Mouse (Mus musculus) limb, embryonic 14.5 days (tissue): ENCODE data around the gene Prdx5. TPM values are rescaled to one million over a fixed set of nuclear protein-coding genes. Genes with fewer than 3 reads are reported as not detected.
A peak's percentile ranks its signal among the peaks of the same experiment; 100 is the strongest.

ENCODE experiments used
- ATAC-seq: fragments of 200-750 bp; cut with Nextera tagmentation; 2 replicates; pipeline ENCODE4 v1.8.0; 2017; ENCODE audit warnings: low read depth, moderate number of reproducible peaks, moderate TSS enrichment; ENCODE audit not compliant: low FRiP score
- DNase-seq: peaks from one replicate; pipeline ENCODE4 v3.0.0-alpha.2; 2015; ENCODE audit warnings: low spot score
- H3K27ac ChIP-seq: fragments of 300-500 bp; sonication (generic); replicated peaks from 2 replicates; pipeline ENCODE4 v1.5.1; 2014; ENCODE audit warnings: low read depth, mild to moderate bottlenecking, low read length, moderate library complexity, mixed read lengths
- H3K27me3 ChIP-seq: fragments of 300-500 bp; sonication (generic); 2 replicates; pipeline ENCODE4 v1.6.1; 2014; ENCODE audit warnings: low read length, mixed read lengths; ENCODE audit not compliant: control insufficient read depth, insufficient read depth
- H3K36me3 ChIP-seq: fragments of 300-500 bp; sonication (generic); 2 replicates; pipeline ENCODE4 v1.6.1; 2014; ENCODE audit warnings: mild to moderate bottlenecking, low read length, moderate library complexity, mixed read lengths; ENCODE audit not compliant: control insufficient read depth, insufficient read depth
- H3K4me1 ChIP-seq: fragments of 300-500 bp; sonication (generic); 2 replicates; pipeline ENCODE4 v1.6.1; 2014; ENCODE audit warnings: antibody characterized with exemption, low read length, mixed read lengths; ENCODE audit not compliant: control insufficient read depth, insufficient read depth
- H3K4me2 ChIP-seq: fragments of 300-500 bp; sonication (generic); replicated peaks from 2 replicates; pipeline ENCODE4 v1.6.1; 2014; ENCODE audit warnings: low read depth, mild to moderate bottlenecking, low read length, moderate library complexity; ENCODE audit not compliant: severe bottlenecking
- H3K4me3 ChIP-seq: fragments of 300-500 bp; sonication (generic); replicated peaks from 2 replicates; pipeline ENCODE4 v1.5.1; 2014; ENCODE audit warnings: low read length
- H3K9ac ChIP-seq: fragments of 300-500 bp; sonication (generic); 2 replicates; pipeline ENCODE4 v1.6.1; 2014; ENCODE audit warnings: mild to moderate bottlenecking, low read depth, low read length, moderate library complexity; ENCODE audit not compliant: severe bottlenecking
- H3K9me3 ChIP-seq: fragments of 300-500 bp; sonication (generic); 2 replicates; pipeline ENCODE4 v1.6.1; 2016; ENCODE audit warnings: low read length; ENCODE audit not compliant: control insufficient read depth
- POLR2A ChIP-seq: fragments of 200-500 bp; IDR thresholded peaks from 2 replicates; pipeline ENCODE4 v1.8.0; 2012; ENCODE audit warnings: inconsistent platforms, mild to moderate bottlenecking, moderate library complexity, borderline replicate concordance; ENCODE audit not compliant: insufficient read depth, insufficient read length; ENCODE audit errors: extremely low read depth
- WGBS: fragments of 180-500 bp; shearing (Covaris S2); extraction: QIAGEN DNeasy Blood & Tissue Kit; methylation state at CpG from one replicate; pipeline ENCODE4 v1.1.7; 2014; 5-methylcytosine and 5-hydroxymethylcytosine counted together
- polyA plus RNA-seq, 2 experiments: library from polyadenylated mRNA; depleted of rRNA in 1 of 2; stranded (reverse) in 1 of 2; unstranded in 1 of 2; fragments of >200 nt; fragmentation: Nextera tagmentation in 1 of 2; extraction: Ambion mirVana in 1 of 2; gene quantifications; 2 replicates each; pipeline versions ENCODE4 v1.2.1 to v1.2.3; 2012 to 2014

The Prdx5 gene
- polyA plus RNA-seq, 2 experiments: 173 to 269 TPM

- TF ChIP-seq POLR2A: no peak
- Histone ChIP-seq H3K4me2 (peak overlapping the region; percentile 82), H3K36me3 (peaks cover 48% of the 10 kb centered on the region), H3K4me3 (peak overlapping the region; percentile 67), H3K9me3 (no peaks in the 10 kb centered on the region), H3K27ac (peak overlapping the region; percentile 99), H3K4me1 (peaks cover 12% of the 10 kb centered on the region), H3K27me3 (no peaks in the 10 kb centered on the region), H3K9ac (peak overlapping the region; percentile 67)
- 7% methylated on average over 11 of the region's 11 CpGs for WGBS
- DNase-seq: peak; percentile 31
- ATAC-seq: no peak
These were observed 885 bp downstream of the Prdx5 start for GRCm38 (mm10) chr19:6909021-6909420.

- ATAC-seq (no peak), DNase-seq (no peak)
- Histone ChIP-seq H3K4me1 (peaks cover 12% of the 10 kb centered on the region), H3K9ac (peak overlapping the region; percentile 2; the same call in 1 of the 2 replicates), H3K27ac (no peak overlapping the region), H3K27me3 (no peaks in the 10 kb centered on the region), H3K36me3 (peaks cover 43% of the 10 kb centered on the region), H3K4me3 (peak overlapping the region; percentile 67), H3K4me2 (peak overlapping the region; percentile 82), H3K9me3 (no peaks in the 10 kb centered on the region)
- no peak for TF ChIP-seq POLR2A
- 83% methylated on average over 7 of the region's 7 CpGs for WGBS
These were observed 1.9 kb downstream of the Prdx5 start for GRCm38 (mm10) chr19:6907811-6908540.

- Histone ChIP-seq H3K9ac (no peak overlapping the region), H3K27me3 (no peaks in the 10 kb centered on the region), H3K4me3 (no peak overlapping the region), H3K27ac (no peak overlapping the region), H3K36me3 (peaks cover 34% of the 10 kb centered on the region), H3K4me1 (peaks cover 12% of the 10 kb centered on the region), H3K9me3 (no peaks in the 10 kb centered on the region), H3K4me2 (no peak overlapping the region)
- no peak for TF ChIP-seq POLR2A
- WGBS: 95% methylated on average over 8 of the region's 8 CpGs
- DNase-seq (no peak), ATAC-seq (no peak)
These were observed 2.8 kb downstream of the Prdx5 start for GRCm38 (mm10) chr19:6907094-6907493.

GRCm38 (mm10) chr19:6906199-6906598, 3.7 kb downstream of the Prdx5 start:
- ATAC-seq: no peak
- WGBS: 87% methylated on average over 3 of the region's 3 CpGs
- no peak for TF ChIP-seq POLR2A

GRCm38 (mm10) chr19:6905498-6906159, 4.3 kb downstream of the Prdx5 start:
- no peaks in the 10 kb centered on the region for H3K9me3 ChIP-seq
- no peak overlapping the region for H3K4me2 ChIP-seq
- WGBS: 91% methylated on average over 11 of the region's 11 CpGs
- no peaks in the 10 kb centered on the region for H3K27me3 ChIP-seq
- H3K4me3 ChIP-seq: no peak overlapping the region
- H3K36me3 ChIP-seq: peaks cover 22% of the 10 kb centered on the region; the same call in 1 of the 2 replicates
- H3K9ac ChIP-seq: no peak overlapping the region
- H3K27ac ChIP-seq: no peak overlapping the region
- DNase-seq (no peak), ATAC-seq (no peak)
- no peak for TF ChIP-seq POLR2A
- peaks cover 12% of the 10 kb centered on the region for H3K4me1 ChIP-seq

More at GRCm38 (mm10) chr19:6906199-6906598, 3.7 kb downstream of the Prdx5 start:
- Histone ChIP-seq H3K9ac (no peak overlapping the region), H3K4me2 (no peak overlapping the region), H3K36me3 (peaks cover 25% of the 10 kb centered on the region), H3K27me3 (no peaks in the 10 kb centered on the region), H3K4me1 (peaks cover 12% of the 10 kb centered on the region), H3K4me3 (no peak overlapping the region), H3K27ac (no peak overlapping the region), H3K9me3 (no peaks in the 10 kb centered on the region)
- no peak for DNase-seq
